9 mouse cellular contexts compared by ENCODE assay signal in the genomic region with DNA sequence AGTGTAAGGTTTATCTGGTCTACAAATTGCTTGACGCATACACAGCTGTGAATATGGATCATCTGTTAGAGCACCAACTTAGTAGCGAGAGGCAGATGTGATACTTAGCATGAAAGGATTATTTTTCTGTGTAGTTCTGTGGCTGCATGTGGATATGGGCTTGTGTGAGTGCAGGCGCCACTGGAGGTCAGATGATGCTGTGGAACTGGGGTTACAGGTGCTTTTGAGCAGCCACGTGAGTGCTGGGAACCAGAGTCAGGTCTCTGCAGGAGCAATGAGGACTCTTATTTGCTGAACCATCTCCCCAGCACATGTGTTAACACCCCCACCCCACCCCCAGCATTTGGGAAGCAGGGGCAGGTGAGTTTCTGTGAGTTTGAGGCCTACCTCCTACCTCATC. TPM values are rescaled to one million over a fixed set of nuclear protein-coding genes. Genes with fewer than 3 reads are reported as not detected.
DNase-seq lines count a peak whose midpoint lies in the region; ATAC-seq and TF ChIP-seq lines count a peak whose summit lies in the region.
"Had no signal": no experiment of that assay in that cellular context is flagged by ENCODE, and none has a peak within 500 bp of the region (broad histone marks: within the 10 kb centered on the region; RNA-seq: fewer than 3 reads in every experiment).

No protein-coding gene starts in this region.

- peaks cover 33% of the 10 kb centered on the region for H3K36me3 ChIP-seq in embryonic facial prominence, embryonic 12.5 days
- peaks cover 25% of the 10 kb centered on the region for H3K36me3 ChIP-seq in intestine, postnatal 0 days (ENCODE audit: control insufficient read depth, insufficient read depth)
- H3K36me3 ChIP-seq in neural tube, embryonic 15.5 days = peaks cover 24% of the 10 kb centered on the region

- TF ChIP-seq CTCF in lung, adult 2 months (IDR thresholded peaks at IDR 0.05; ENCODE audit: insufficient read depth, low read length) = no peak
- no peak for TF ChIP-seq CTCF in intestine, postnatal 0 days (IDR thresholded peaks at IDR 0.05; ENCODE audit: low read depth)

- H3K9ac ChIP-seq in embryonic facial prominence, embryonic 12.5 days = peak overlapping the region; percentile 74
- no peak overlapping the region for H3K9ac ChIP-seq in intestine, postnatal 0 days (ENCODE audit: low read depth, low read length)
- peak overlapping the region; percentile 66; the same call in 1 of the 2 replicates for H3K9ac ChIP-seq in neural tube, embryonic 15.5 days (replicated peaks)

- no peak for TF ChIP-seq POLR2A in lung, adult 2 months (IDR thresholded peaks at IDR 0.05; ENCODE audit: borderline replicate concordance, extremely low read depth, low read depth, low read length)

- no peaks in the 10 kb centered on the region for H3K9me3 ChIP-seq in embryonic facial prominence, embryonic 12.5 days
- no peaks in the 10 kb centered on the region for H3K9me3 ChIP-seq in intestine, postnatal 0 days (ENCODE audit: control insufficient read depth)
- no peaks in the 10 kb centered on the region for H3K9me3 ChIP-seq in neural tube, embryonic 15.5 days (replicated peaks)

- WGBS in lung, adult 2 months = 43% methylated on average over 4 of the region's 4 CpGs
- WGBS in embryonic facial prominence, embryonic 12.5 days = 65% methylated on average over 4 of the region's 4 CpGs
- WGBS in intestine, postnatal 0 days = 35% methylated on average over 4 of the region's 4 CpGs
- WGBS in neural tube, embryonic 15.5 days = 71% methylated on average over 4 of the region's 4 CpGs

- H3K4me2 ChIP-seq in embryonic facial prominence, embryonic 12.5 days (replicated peaks) = peak overlapping the region; percentile 70
- H3K4me2 ChIP-seq in intestine, postnatal 0 days (replicated peaks; ENCODE audit: low read depth) = peak overlapping the region; percentile 62
- peak overlapping the region; percentile 84 for H3K4me2 ChIP-seq in neural tube, embryonic 15.5 days

- peak overlapping the region; percentile 21 for H3K4me3 ChIP-seq in lung, adult 2 months (replicated peaks; ENCODE audit: extremely low read depth, low read depth, low read length)
- peak overlapping the region; percentile 93 for H3K4me3 ChIP-seq in embryonic facial prominence, embryonic 12.5 days
- peak overlapping the region; percentile 82 for H3K4me3 ChIP-seq in intestine, postnatal 0 days (ENCODE audit: low read depth, low read length)
- peak overlapping the region; percentile 87 for H3K4me3 ChIP-seq in neural tube, embryonic 15.5 days (replicated peaks)

- H3K4me1 ChIP-seq in lung, adult 2 months (ENCODE audit: control insufficient read depth, insufficient read depth, low read length) = peaks cover 7% of the 10 kb centered on the region
- H3K4me1 ChIP-seq in embryonic facial prominence, embryonic 12.5 days = peaks cover 12% of the 10 kb centered on the region
- peaks cover 2% of the 10 kb centered on the region; the same call in 1 of the 2 replicates for H3K4me1 ChIP-seq in intestine, postnatal 0 days (replicated peaks; ENCODE audit: control insufficient read depth, insufficient read depth, low read length)
- H3K4me1 ChIP-seq in neural tube, embryonic 15.5 days = peaks cover 17% of the 10 kb centered on the region

- no peak for DNase-seq in lung, adult 2 months
- no peak for DNase-seq in lung, postnatal 14 days
- no peak for DNase-seq in thymus, postnatal 14 days
- no peak for DNase-seq in yolk sac, embryonic 10.5 days (ENCODE audit: low spot score)
- DNase-seq: kidney, adult 18-20 months had no signal

- no peak overlapping the region for H3K27ac ChIP-seq in embryonic facial prominence, embryonic 12.5 days
- H3K27ac ChIP-seq in intestine, postnatal 0 days (ENCODE audit: low read depth, low read length) = no peak overlapping the region
- H3K27ac ChIP-seq in neural tube, embryonic 15.5 days (replicated peaks) = no peak overlapping the region

- no peaks in the 10 kb centered on the region for H3K27me3 ChIP-seq in embryonic facial prominence, embryonic 12.5 days
- no peaks in the 10 kb centered on the region for H3K27me3 ChIP-seq in intestine, postnatal 0 days (replicated peaks; ENCODE audit: control insufficient read depth, insufficient read depth, low read length)
- no peaks in the 10 kb centered on the region for H3K27me3 ChIP-seq in neural tube, embryonic 15.5 days (replicated peaks)

- ATAC-seq in embryonic facial prominence, embryonic 12.5 days (ENCODE audit: insufficient number of reproducible peaks, insufficient read depth, low FRiP score, low TSS enrichment) = no peak
- ATAC-seq in intestine, postnatal 0 days = no peak
- no peak for ATAC-seq in neural tube, embryonic 15.5 days (ENCODE audit: low FRiP score)
- ATAC-seq in monocyte, adult 5-6 weeks (replicated peaks; ENCODE audit: insufficient number of reproducible peaks, low FRiP score, low TSS enrichment, poor library complexity, severe bottlenecking) = no peak

RNA-seq across cellular contexts. Expression of a gene that starts 1.1 kb away (rescaled TPM):
- polyA plus RNA-seq in lung, adult 2 months (2012; rRNA removed) = 41.6 and 55.2 TPM in 2 replicates
- 165 and 170 TPM in 2 replicates for polyA plus RNA-seq in embryonic facial prominence, embryonic 12.5 days (2016; fragmentation: Nextera tagmentation; extraction: Ambion mirVana)
- polyA plus RNA-seq in intestine, postnatal 0 days (2015; fragmentation: Nextera tagmentation; extraction: Ambion mirVana) = 30.8 and 31.9 TPM in 2 replicates
- 111 and 133 TPM in 2 replicates for polyA plus RNA-seq in neural tube, embryonic 15.5 days (2015; fragmentation: Nextera tagmentation; extraction: Ambion mirVana)
- total RNA-seq in monocyte, adult 5-6 weeks (2017) = 34.9 to 79.3 TPM (median 51.4 TPM) in 3 replicates

RNA-seq across cellular contexts. Expression of a gene that starts 28.1 kb away (rescaled TPM):
- 50.4 and 52.2 TPM in 2 replicates for polyA plus RNA-seq in lung, adult 2 months (2012; rRNA removed)
- 29.4 and 31.7 TPM in 2 replicates for polyA plus RNA-seq in embryonic facial prominence, embryonic 12.5 days (2016; fragmentation: Nextera tagmentation; extraction: Ambion mirVana)
- polyA plus RNA-seq in intestine, postnatal 0 days (2015; fragmentation: Nextera tagmentation; extraction: Ambion mirVana) = 13.3 and 13.4 TPM in 2 replicates
- polyA plus RNA-seq in neural tube, embryonic 15.5 days (2015; fragmentation: Nextera tagmentation; extraction: Ambion mirVana) = 71.6 and 79.1 TPM in 2 replicates
- total RNA-seq in monocyte, adult 5-6 weeks (2017) = 8.6 to 12.8 TPM (median 10.1 TPM) in 3 replicates

Comparison
In these comparisons a context has a peak if more than half of its experiments do, and no peak if none do; other contexts are left out.
1. H3K4me3 ChIP-seq: peak in every context shown above with its lines; median percentile 93 in embryonic facial prominence, embryonic 12.5 days; 87 in neural tube, embryonic 15.5 days; 82 in intestine, postnatal 0 days; 21 in lung, adult 2 months.